Mouse (Mus musculus) limb, embryonic 14.5 days (tissue): ENCODE data around the gene Rcor1. TPM values are rescaled to one million over a fixed set of nuclear protein-coding genes. Genes with fewer than 3 reads are reported as not detected.

Source experiments
- ATAC-seq: fragments of 200-750 bp; cut with Nextera tagmentation; 2 replicates; pipeline ENCODE4 v1.8.0; 2017; ENCODE audit warnings: low read depth, moderate number of reproducible peaks, moderate TSS enrichment; ENCODE audit not compliant: low FRiP score
- DNase-seq: peaks from one replicate; pipeline ENCODE4 v3.0.0-alpha.2; 2015; ENCODE audit warnings: low spot score
- H3K27ac ChIP-seq: fragments of 300-500 bp; sonication (generic); replicated peaks from 2 replicates; pipeline ENCODE4 v1.5.1; 2014; ENCODE audit warnings: low read depth, mild to moderate bottlenecking, low read length, moderate library complexity, mixed read lengths
- H3K27me3 ChIP-seq: fragments of 300-500 bp; sonication (generic); 2 replicates; pipeline ENCODE4 v1.6.1; 2014; ENCODE audit warnings: low read length, mixed read lengths; ENCODE audit not compliant: control insufficient read depth, insufficient read depth
- H3K36me3 ChIP-seq: fragments of 300-500 bp; sonication (generic); 2 replicates; pipeline ENCODE4 v1.6.1; 2014; ENCODE audit warnings: mild to moderate bottlenecking, low read length, moderate library complexity, mixed read lengths; ENCODE audit not compliant: control insufficient read depth, insufficient read depth
- H3K4me1 ChIP-seq: fragments of 300-500 bp; sonication (generic); 2 replicates; pipeline ENCODE4 v1.6.1; 2014; ENCODE audit warnings: antibody characterized with exemption, low read length, mixed read lengths; ENCODE audit not compliant: control insufficient read depth, insufficient read depth
- H3K4me2 ChIP-seq: fragments of 300-500 bp; sonication (generic); replicated peaks from 2 replicates; pipeline ENCODE4 v1.6.1; 2014; ENCODE audit warnings: low read depth, mild to moderate bottlenecking, low read length, moderate library complexity; ENCODE audit not compliant: severe bottlenecking
- H3K4me3 ChIP-seq: fragments of 300-500 bp; sonication (generic); replicated peaks from 2 replicates; pipeline ENCODE4 v1.5.1; 2014; ENCODE audit warnings: low read length
- H3K9ac ChIP-seq: fragments of 300-500 bp; sonication (generic); 2 replicates; pipeline ENCODE4 v1.6.1; 2014; ENCODE audit warnings: mild to moderate bottlenecking, low read depth, low read length, moderate library complexity; ENCODE audit not compliant: severe bottlenecking
- H3K9me3 ChIP-seq: fragments of 300-500 bp; sonication (generic); 2 replicates; pipeline ENCODE4 v1.6.1; 2016; ENCODE audit warnings: low read length; ENCODE audit not compliant: control insufficient read depth
- POLR2A ChIP-seq: fragments of 200-500 bp; IDR thresholded peaks from 2 replicates; pipeline ENCODE4 v1.8.0; 2012; ENCODE audit warnings: inconsistent platforms, mild to moderate bottlenecking, moderate library complexity, borderline replicate concordance; ENCODE audit not compliant: insufficient read depth, insufficient read length; ENCODE audit errors: extremely low read depth
- WGBS: fragments of 180-500 bp; shearing (Covaris S2); extraction: QIAGEN DNeasy Blood & Tissue Kit; methylation state at CpG from one replicate; pipeline ENCODE4 v1.1.7; 2014; 5-methylcytosine and 5-hydroxymethylcytosine counted together
- polyA plus RNA-seq, 2 experiments: library from polyadenylated mRNA; depleted of rRNA in 1 of 2; stranded (reverse) in 1 of 2; unstranded in 1 of 2; fragments of >200 nt; fragmentation: Nextera tagmentation in 1 of 2; extraction: Ambion mirVana in 1 of 2; gene quantifications; 2 replicates each; pipeline versions ENCODE4 v1.2.1 to v1.2.3; 2012 to 2014

Rcor1 gene
- polyA plus RNA-seq, 2 experiments = 17.7 to 29.4 TPM

GRCm38 (mm10) chr12:111021577-111021976 lies 17.6 kb upstream of the Rcor1 start:
- Histone ChIP-seq H3K4me3 (no peak overlapping the region), H3K27me3 (no peaks in the 10 kb centered on the region), H3K36me3 (no peaks in the 10 kb centered on the region), H3K9ac (no peak overlapping the region), H3K27ac (no peak overlapping the region), H3K9me3 (no peaks in the 10 kb centered on the region), H3K4me1 (no peaks in the 10 kb centered on the region), H3K4me2 (no peak overlapping the region)
- TF ChIP-seq POLR2A = no peak
- WGBS = 62% methylated on average over 3 of the region's 3 CpGs
- DNase-seq (no peak), ATAC-seq (no peak; the same call in 1 of the 2 replicates)

- DNase-seq (no peak), ATAC-seq (no peak)
- WGBS = 69% methylated on average over 19 of the region's 19 CpGs
- no peaks in the 10 kb centered on the region for H3K27me3 ChIP-seq
- no peak overlapping the region for H3K4me3 ChIP-seq
- H3K36me3 ChIP-seq = no peaks in the 10 kb centered on the region
- no peak overlapping the region for H3K4me2 ChIP-seq
- no peak for TF ChIP-seq POLR2A
- no peaks in the 10 kb centered on the region for H3K4me1 ChIP-seq
- no peaks in the 10 kb centered on the region for H3K9me3 ChIP-seq
- H3K27ac ChIP-seq = no peak overlapping the region
- H3K9ac ChIP-seq = no peak overlapping the region
These were observed 10.7 kb upstream of the Rcor1 start for GRCm38 (mm10) chr12:111028176-111029167.

DNA sequence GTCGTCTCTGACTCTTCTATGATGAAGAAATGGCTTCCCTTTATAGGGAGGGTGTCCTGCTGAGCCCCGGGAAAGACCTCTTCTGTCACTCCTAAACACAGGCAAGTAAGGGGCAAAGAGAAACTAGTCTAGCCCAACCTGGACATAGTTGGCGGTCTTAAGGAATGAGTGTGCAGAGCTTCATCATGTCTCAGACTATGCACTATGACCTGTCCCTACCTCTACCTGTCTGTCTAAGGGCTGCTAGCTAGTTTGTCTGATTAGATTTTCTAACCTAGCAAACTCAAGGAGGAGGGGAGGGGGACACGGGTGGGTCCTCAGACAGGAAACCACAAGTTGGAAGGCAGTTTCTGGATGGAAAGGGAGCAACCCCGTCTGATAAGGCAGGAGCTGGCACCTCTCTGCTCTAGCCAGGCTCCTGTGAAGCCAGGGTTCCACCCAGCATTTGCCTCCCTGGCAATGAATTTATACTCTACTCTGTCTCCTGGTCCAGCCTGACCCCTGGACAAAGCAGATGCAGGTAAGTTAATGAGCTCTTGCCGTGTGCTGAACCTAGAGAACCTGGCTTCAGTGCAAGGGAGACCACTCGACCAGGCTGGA lies 9.8 kb upstream of the Rcor1 start:
- no peaks in the 10 kb centered on the region for H3K9me3 ChIP-seq
- no peaks in the 10 kb centered on the region for H3K36me3 ChIP-seq
- H3K27me3 ChIP-seq = no peaks in the 10 kb centered on the region
- no peak overlapping the region for H3K4me2 ChIP-seq
- no peaks in the 10 kb centered on the region for H3K4me1 ChIP-seq
- H3K9ac ChIP-seq = no peak overlapping the region
- WGBS = 65% methylated on average over 7 of the region's 7 CpGs
- DNase-seq (no peak), ATAC-seq (no peak)
- no peak overlapping the region for H3K27ac ChIP-seq
- H3K4me3 ChIP-seq = no peak overlapping the region
- TF ChIP-seq POLR2A = no peak

DNA sequence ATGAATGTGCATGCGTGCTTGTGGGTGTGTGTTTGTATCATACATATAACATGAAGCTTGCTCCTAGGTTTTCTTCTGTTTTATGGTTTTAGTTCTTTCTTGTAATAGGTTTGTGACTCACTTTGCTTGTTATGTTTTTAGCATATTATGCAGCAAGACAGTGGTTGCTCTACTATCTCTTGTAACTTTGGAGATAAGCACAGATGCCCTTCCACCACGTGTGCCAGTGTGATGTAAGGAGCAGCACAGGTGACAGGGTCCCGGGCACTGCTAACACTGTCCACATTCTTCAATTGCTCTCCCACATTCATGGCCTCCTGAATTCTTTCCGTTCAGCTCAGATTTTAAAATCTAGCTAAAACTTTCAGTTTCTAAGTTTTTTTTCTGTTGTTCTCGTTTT lies 6.3 kb upstream of the Rcor1 start:
- TF ChIP-seq POLR2A = no peak

DNA sequence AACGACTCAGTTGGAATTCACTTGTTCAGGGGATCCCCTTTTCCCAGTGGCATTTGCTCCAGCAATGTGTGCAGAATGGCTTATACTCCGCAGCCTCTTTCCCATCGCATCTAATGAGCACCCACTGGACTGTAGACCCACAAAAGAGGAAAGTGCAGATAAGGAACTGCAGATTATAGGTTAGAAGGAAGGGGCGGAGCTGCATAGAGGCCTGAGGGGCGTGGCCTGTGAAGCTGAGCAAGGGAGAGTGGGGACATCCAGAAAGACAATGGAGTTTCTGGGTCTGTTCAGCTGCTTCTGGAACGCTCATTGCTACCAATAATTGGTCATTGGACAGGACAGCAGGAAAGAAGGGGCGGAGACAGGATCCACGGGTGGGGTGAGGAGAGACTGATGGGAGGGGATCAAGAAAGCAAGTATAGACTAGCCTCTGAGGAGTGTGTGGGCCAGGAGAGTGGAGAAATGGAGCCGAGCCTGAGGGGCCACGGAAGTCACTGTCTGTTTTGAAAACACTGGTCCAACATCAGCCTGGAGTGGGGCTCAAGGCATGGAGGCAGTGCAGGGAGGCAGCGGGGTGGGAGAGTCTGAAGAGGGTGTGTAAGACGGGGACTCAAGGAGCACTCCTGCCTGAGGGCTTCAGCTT lies 3.8 kb upstream of the Rcor1 start:
- TF ChIP-seq POLR2A = no peak
- no peak overlapping the region for H3K4me3 ChIP-seq
- H3K9me3 ChIP-seq = no peaks in the 10 kb centered on the region
- no peak overlapping the region for H3K9ac ChIP-seq
- H3K27me3 ChIP-seq = no peaks in the 10 kb centered on the region
- DNase-seq = no peak
- peaks cover 5% of the 10 kb centered on the region; the same call in 1 of the 2 replicates for H3K4me1 ChIP-seq
- no peak for ATAC-seq
- H3K36me3 ChIP-seq = no peaks in the 10 kb centered on the region
- H3K4me2 ChIP-seq = no peak overlapping the region
- WGBS = 63% methylated on average over 12 of the region's 12 CpGs
- H3K27ac ChIP-seq = no peak overlapping the region

More for the DNA sequence above, 6.3 kb upstream of the Rcor1 start:
- Histone ChIP-seq H3K27ac (no peak overlapping the region), H3K4me3 (no peak overlapping the region), H3K4me1 (peaks cover 4% of the 10 kb centered on the region; the same call in 1 of the 2 replicates), H3K4me2 (no peak overlapping the region), H3K36me3 (no peaks in the 10 kb centered on the region), H3K27me3 (no peaks in the 10 kb centered on the region), H3K9me3 (no peaks in the 10 kb centered on the region), H3K9ac (no peak overlapping the region)
- no peak for DNase-seq
- ATAC-seq = no peak
- 81% methylated on average over 5 of the region's 5 CpGs for WGBS
